Mouse (Mus musculus) gastrocnemius, postnatal 25 days (tissue): Measurements from ENCODE around the gene 4931406C07Rik. TPM values are rescaled to one million over a fixed set of nuclear protein-coding genes. Genes with fewer than 3 reads are reported as not detected.

Experiments
- DNase-seq: peaks from one replicate; pipeline ENCODE4 v3.0.0; 2022
- microRNA-seq, 2 experiments: library from miRNA; unstranded; fragments of <30 nt; microRNA quantifications; one replicate each; pipeline ENCODE4 v1.2.0; 2021; ENCODE audit warnings: borderline replicate concordance in 2 of 2
- total RNA-seq, 2 experiments: library from RNA; stranded (reverse); gene quantifications; 1 replicate in 1 of 2; 2 replicates in 1 of 2; pipeline ENCODE4 v1.2.3; 2021

4931406C07Rik gene
- total RNA-seq, 2 experiments from 2014 or later, result 2.5 to 7.3 TPM

- no peak for DNase-seq
These were observed 67.0 kb downstream of the 4931406C07Rik start, which contains the start of gene Vstm5 for GRCm38 (mm10) chr9:15239042-15239925. TSS of gene Vstm5 (plus strand) at chr9:15239045.

GRCm38 (mm10) chr9:15238297-15238990 is 67.8 kb downstream of the 4931406C07Rik start:
- no peak for DNase-seq

GRCm38 (mm10) chr9:15237516-15238296 is 68.5 kb downstream of the 4931406C07Rik start:
- DNase-seq, result no peak

GRCm38 (mm10) chr9:15235986-15236385 is 70.3 kb downstream of the 4931406C07Rik start:
- no peak for DNase-seq

GRCm38 (mm10) chr9:15233604-15234003 is 72.6 kb downstream of the 4931406C07Rik start:
- DNase-seq, result no peak

Small RNA genes within 50 kb of the gene (microRNA-seq; reads per million reads assigned to microRNA genes)
- gene Gm49349 (0 reads per million in 2 experiments), gene mmu-mir-7650 (0 reads per million in 2 experiments)

Other genes starting within 250 kb of the 4931406C07Rik start
- under 1 TPM; 0.27 to 0.74 TPM for gene Hephl1, start 194.3 kb downstream of the 4931406C07Rik start, total RNA-seq
- not detected for gene Vstm5, start 67.4 kb downstream of the 4931406C07Rik start, total RNA-seq
- gene Med17, start 26.5 kb downstream of the 4931406C07Rik start, total RNA-seq, result 1 to 10 TPM; 8.1 to 9.4 TPM
- 10 to 100 TPM; 65.4 to 80.6 TPM for gene Taf1d, start 234 bp downstream of the 4931406C07Rik start, total RNA-seq
- 1 to 10 TPM; 5.9 to 6.1 TPM for gene Cep295, start 51.3 kb upstream of the 4931406C07Rik start, total RNA-seq
- gene Smco4, start 187.0 kb upstream of the 4931406C07Rik start, total RNA-seq, result 10 to 100 TPM in 1 of 2 experiments, 1 to 10 TPM in 1; 9.4 to 11.3 TPM